Mouse (Mus musculus) B cell, adult 2 months (primary cell): ENCODE measurements around the gene Spaca9.

Source experiments
- DNase-seq, 2 experiments: peaks; one replicate each; pipeline ENCODE4 v3.0.0; 2022

The Spaca9 gene

GRCm38 (mm10) chr2:28662891-28663290 lies 36.6 kb downstream of the Spaca9 start:
- no peak for DNase-seq

DNA sequence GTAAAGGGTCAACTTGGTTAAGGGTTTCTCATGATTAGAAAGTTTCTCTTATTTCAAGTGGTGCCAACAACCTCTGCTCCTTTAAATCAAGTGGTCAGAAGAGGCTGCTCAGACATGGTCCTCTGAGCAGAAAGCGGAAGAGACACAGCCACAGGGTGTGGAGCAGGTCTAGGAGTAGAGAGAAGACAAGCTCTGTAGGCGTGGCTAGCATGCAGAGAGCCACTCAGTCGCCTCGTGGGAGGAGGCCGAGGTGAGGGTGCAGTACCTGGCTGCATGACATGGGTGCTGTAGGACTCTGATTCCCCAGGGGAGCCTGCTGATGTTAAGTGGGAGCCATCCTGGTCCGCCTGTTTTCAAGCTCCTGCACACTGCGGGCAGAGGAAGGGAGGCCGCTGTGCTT lies 43.3 kb downstream of the Spaca9 start:
- DNase-seq, result no peak

DNA sequence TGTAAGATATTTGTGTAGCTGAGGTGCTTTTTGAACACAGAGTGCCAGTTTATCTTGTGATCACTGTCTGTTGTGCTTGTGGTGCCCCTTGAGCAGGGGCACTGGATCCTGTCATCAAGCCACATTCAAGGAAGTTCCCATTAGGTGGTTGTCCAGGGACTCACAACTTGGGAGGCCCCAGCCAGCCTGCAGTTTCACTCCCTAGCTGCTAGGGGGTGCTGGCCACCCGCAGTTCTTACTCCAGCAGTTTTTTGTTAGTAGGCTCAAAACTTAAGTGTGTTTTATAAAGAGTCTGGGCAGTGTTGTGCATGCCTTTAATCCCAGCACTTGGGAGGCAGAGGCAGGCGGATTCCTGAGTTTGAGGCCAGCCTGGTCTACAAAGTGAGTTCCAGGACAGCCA lies 45.2 kb downstream of the Spaca9 start:
- DNase-seq, result peak; percentile 59

DNA sequence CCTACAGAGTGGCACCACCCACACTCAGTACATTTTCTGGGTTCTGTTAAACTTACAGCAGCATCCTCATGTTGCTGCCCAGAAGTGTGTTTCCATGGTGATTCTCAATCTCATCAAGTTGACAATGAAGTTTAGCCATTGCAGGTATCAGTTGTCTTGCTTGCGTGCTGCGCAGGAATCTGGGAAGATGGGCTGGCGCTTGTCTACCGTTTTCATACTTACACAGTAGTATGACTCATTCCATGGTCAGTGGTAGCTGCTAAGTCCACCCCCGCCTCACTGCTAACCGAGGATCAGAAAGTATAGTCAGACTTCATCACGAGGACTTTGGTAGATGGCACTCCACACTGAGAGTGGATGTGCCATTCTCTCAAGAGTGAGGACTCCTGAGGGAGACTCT lies 46.2 kb downstream of the Spaca9 start:
- DNase-seq, result no peak

GRCm38 (mm10) chr2:28650526-28650925 lies 49.0 kb downstream of the Spaca9 start:
- DNase-seq, result no peak

GRCm38 (mm10) chr2:28643081-28643480 lies 56.4 kb downstream of the Spaca9 start:
- DNase-seq, result no peak
